Mouse (Mus musculus): Measurements from ENCODE around the gene Cmtm1.

- peak; percentile 86 for TF ChIP-seq POLR2A (IDR thresholded peaks at IDR 0.05; ENCODE audit: low read depth, low read length)
- TF ChIP-seq CTCF (IDR thresholded peaks at IDR 0.05; ENCODE audit: borderline replicate concordance, insufficient read depth, low read length) = no peak
Observed at GRCm38 (mm10) chr8:104248276-104248675, 61.7 kb downstream of the Cmtm1 start, which contains the start of gene Tk2.
